Mouse (Mus musculus): Measurements from ENCODE around the gene Adh4.

DNA sequence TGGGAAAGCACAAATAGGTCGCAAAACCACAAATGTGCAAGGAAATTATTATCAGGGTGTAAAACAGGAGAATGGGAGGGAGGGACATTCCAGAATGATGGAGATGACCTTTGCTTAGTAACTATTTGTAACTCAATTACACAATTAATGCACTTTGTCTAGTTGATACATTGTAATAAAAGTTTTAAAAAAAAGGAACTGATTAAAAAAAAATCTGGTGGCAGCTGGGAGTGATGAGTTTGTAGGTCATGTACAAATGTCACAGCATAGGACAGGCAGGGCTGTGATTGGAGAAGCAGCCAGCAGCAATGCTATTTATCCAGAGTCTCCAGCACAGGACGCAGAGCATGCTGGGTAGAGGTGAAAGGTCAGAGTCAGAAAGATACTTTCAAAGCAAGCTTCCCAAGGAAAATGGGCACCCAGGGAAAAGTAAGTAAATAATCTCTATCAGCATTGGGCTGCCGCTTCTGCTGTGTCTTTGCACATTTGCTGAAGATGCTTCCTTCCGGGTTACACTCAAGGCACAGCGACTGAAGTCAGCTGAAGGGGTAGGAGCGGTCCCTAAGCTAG is at the start of gene Adh4:
- TF ChIP-seq CTCF (IDR thresholded peaks at IDR 0.05; ENCODE audit: extremely low read depth, insufficient read depth, low read length) (no peak), POLR2A (IDR thresholded peaks at IDR 0.05; ENCODE audit: extremely low read depth, insufficient read depth, low read length) (no peak)
